Mouse (Mus musculus) bone marrow, adult 2 months (tissue): ENCODE measurements around the gene Nf1.

Source experiments
- CTCF ChIP-seq: fragments of 200-500 bp; IDR thresholded peaks from 2 replicates; pipeline ENCODE4 v1.5.1; 2011; ENCODE audit warnings: low read length, control low read depth; ENCODE audit not compliant: control insufficient read depth, insufficient read depth
- POLR2A ChIP-seq: fragments of 200-500 bp; IDR thresholded peaks from 2 replicates; pipeline ENCODE4 v1.6.1; 2011; ENCODE audit warnings: low read depth, mild to moderate bottlenecking, control low read depth, low read length, borderline replicate concordance; ENCODE audit not compliant: control insufficient read depth

DNA sequence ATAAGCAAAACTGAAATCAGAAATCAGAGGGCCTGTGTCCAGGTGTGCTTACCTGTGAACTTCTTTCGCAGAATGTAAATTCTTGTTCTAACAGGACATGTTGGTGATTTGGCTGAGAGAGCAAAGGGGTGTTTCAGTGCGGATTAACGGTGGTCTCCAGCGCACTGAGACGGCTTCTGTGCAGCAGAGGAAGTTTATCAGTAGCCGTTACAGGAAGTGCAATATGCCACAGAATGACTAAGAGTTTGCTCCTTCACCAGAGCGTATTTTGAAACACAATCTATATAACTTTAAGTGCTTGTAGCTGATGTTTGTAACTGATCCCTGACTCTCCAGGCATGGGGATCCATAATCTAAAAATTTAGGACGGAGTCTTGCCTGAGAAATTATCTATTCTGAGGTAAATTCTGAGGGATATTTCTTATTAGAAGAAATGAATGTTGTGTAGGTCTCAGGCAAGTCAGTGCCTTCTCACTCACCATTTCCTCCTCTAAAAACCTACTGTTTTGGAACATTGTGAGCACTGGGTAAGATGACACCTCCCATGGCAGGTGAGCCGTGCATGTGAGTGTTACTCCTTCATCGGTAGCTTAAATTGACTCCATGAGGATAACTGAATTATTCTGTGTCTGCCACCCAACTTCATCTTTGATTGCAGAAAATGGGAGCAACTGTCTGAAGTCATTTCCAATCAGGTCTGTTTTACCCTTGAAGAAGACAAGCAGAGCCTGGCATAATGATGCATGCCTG is 184.2 kb downstream of the Nf1 start, which contains the start of gene Evi2b:
- TF ChIP-seq CTCF, result no peak
- TF ChIP-seq POLR2A, result peak; percentile 49; the same call in 1 of the 2 replicates
